Mouse (Mus musculus): Measurements from ENCODE around the gene Ctsl. TPM values are rescaled to one million over a fixed set of nuclear protein-coding genes. Genes with fewer than 3 reads are reported as not detected.

Gene Ctsl
- polyA plus RNA-seq, 1 experiment = 17.4 TPM

- Histone ChIP-seq H3K27me3 (ENCODE audit: control insufficient read depth, insufficient read depth, low read length) (no peaks in the 10 kb centered on the region), H3K4me3 (ENCODE audit: low read depth, low read length) (no peak overlapping the region), H3K36me3 (ENCODE audit: control insufficient read depth, insufficient read depth, low read length) (no peaks in the 10 kb centered on the region), H3K4me1 (ENCODE audit: control insufficient read depth, insufficient read depth, insufficient read length, low read length) (no peaks in the 10 kb centered on the region), H3K27ac (ENCODE audit: insufficient read depth, low read depth, low read length) (no peak overlapping the region)
- 91% methylated on average over 1 of the region's 1 CpGs for WGBS
- TF ChIP-seq CTCF (IDR thresholded peaks at IDR 0.05; ENCODE audit: extremely low read depth, insufficient read length, insufficient replicate concordance, low read depth, low read length) (no peak), POLR2A (IDR thresholded peaks at IDR 0.05; ENCODE audit: low read depth, low read length) (no peak)
Measured at GRCm38 (mm10) chr13:64398065-64398464, 27.4 kb upstream of the Ctsl start.

GRCm38 (mm10) chr13:64396979-64397378 lies 26.3 kb upstream of the Ctsl start:
- no peaks in the 10 kb centered on the region for H3K4me1 ChIP-seq (ENCODE audit: control insufficient read depth, insufficient read depth, insufficient read length, low read length)
- WGBS = 45% methylated on average over 8 of the region's 8 CpGs
- TF ChIP-seq CTCF (IDR thresholded peaks at IDR 0.05; ENCODE audit: extremely low read depth, insufficient read length, insufficient replicate concordance, low read depth, low read length) = no peak
- no peak for TF ChIP-seq POLR2A (IDR thresholded peaks at IDR 0.05; ENCODE audit: low read depth, low read length)
- H3K27ac ChIP-seq (ENCODE audit: insufficient read depth, low read depth, low read length) = no peak overlapping the region
- no peaks in the 10 kb centered on the region for H3K36me3 ChIP-seq (ENCODE audit: control insufficient read depth, insufficient read depth, low read length)
- no peaks in the 10 kb centered on the region for H3K27me3 ChIP-seq (ENCODE audit: control insufficient read depth, insufficient read depth, low read length)
- no peak overlapping the region for H3K4me3 ChIP-seq (ENCODE audit: low read depth, low read length)

- no peak for TF ChIP-seq CTCF (IDR thresholded peaks at IDR 0.05; ENCODE audit: extremely low read depth, insufficient read length, insufficient replicate concordance, low read depth, low read length)
- WGBS = 52% methylated on average over 4 of the region's 4 CpGs
- H3K4me1 ChIP-seq (ENCODE audit: control insufficient read depth, insufficient read depth, insufficient read length, low read length) = no peaks in the 10 kb centered on the region
- no peak overlapping the region for H3K27ac ChIP-seq (ENCODE audit: insufficient read depth, low read depth, low read length)
- no peak overlapping the region for H3K4me3 ChIP-seq (ENCODE audit: low read depth, low read length)
- no peaks in the 10 kb centered on the region for H3K36me3 ChIP-seq (ENCODE audit: control insufficient read depth, insufficient read depth, low read length)
- no peaks in the 10 kb centered on the region for H3K27me3 ChIP-seq (ENCODE audit: control insufficient read depth, insufficient read depth, low read length)
Measured at GRCm38 (mm10) chr13:64388415-64388814, 17.7 kb upstream of the Ctsl start.

GRCm38 (mm10) chr13:64386048-64386447 lies 15.4 kb upstream of the Ctsl start:
- no peaks in the 10 kb centered on the region for H3K4me1 ChIP-seq (ENCODE audit: control insufficient read depth, insufficient read depth, insufficient read length, low read length)
- 24% methylated on average over 2 of the region's 2 CpGs for WGBS
- H3K27me3 ChIP-seq (ENCODE audit: control insufficient read depth, insufficient read depth, low read length) = no peaks in the 10 kb centered on the region
- no peak overlapping the region for H3K4me3 ChIP-seq (ENCODE audit: low read depth, low read length)
- no peak overlapping the region for H3K27ac ChIP-seq (ENCODE audit: insufficient read depth, low read depth, low read length)
- H3K36me3 ChIP-seq (ENCODE audit: control insufficient read depth, insufficient read depth, low read length) = no peaks in the 10 kb centered on the region
- TF ChIP-seq CTCF (IDR thresholded peaks at IDR 0.05; ENCODE audit: extremely low read depth, insufficient read length, insufficient replicate concordance, low read depth, low read length) (no peak), POLR2A (IDR thresholded peaks at IDR 0.05; ENCODE audit: low read depth, low read length) (no peak)

GRCm38 (mm10) chr13:64384937-64385336 lies 14.2 kb upstream of the Ctsl start:
- Histone ChIP-seq H3K36me3 (ENCODE audit: control insufficient read depth, insufficient read depth, low read length) (no peaks in the 10 kb centered on the region), H3K27me3 (ENCODE audit: control insufficient read depth, insufficient read depth, low read length) (no peaks in the 10 kb centered on the region), H3K4me3 (ENCODE audit: low read depth, low read length) (no peak overlapping the region), H3K27ac (ENCODE audit: insufficient read depth, low read depth, low read length) (no peak overlapping the region), H3K4me1 (ENCODE audit: control insufficient read depth, insufficient read depth, insufficient read length, low read length) (no peaks in the 10 kb centered on the region)
- TF ChIP-seq POLR2A (IDR thresholded peaks at IDR 0.05; ENCODE audit: low read depth, low read length) (no peak), CTCF (IDR thresholded peaks at IDR 0.05; ENCODE audit: extremely low read depth, insufficient read length, insufficient replicate concordance, low read depth, low read length) (no peak)
- 87% methylated on average over 3 of the region's 3 CpGs for WGBS

- 93% methylated on average over 2 of the region's 2 CpGs for WGBS
- Histone ChIP-seq H3K4me3 (ENCODE audit: low read depth, low read length) (no peak overlapping the region), H3K36me3 (ENCODE audit: control insufficient read depth, insufficient read depth, low read length) (no peaks in the 10 kb centered on the region), H3K4me1 (ENCODE audit: control insufficient read depth, insufficient read depth, insufficient read length, low read length) (no peaks in the 10 kb centered on the region), H3K27me3 (ENCODE audit: control insufficient read depth, insufficient read depth, low read length) (no peaks in the 10 kb centered on the region), H3K27ac (ENCODE audit: insufficient read depth, low read depth, low read length) (no peak overlapping the region)
- TF ChIP-seq CTCF (IDR thresholded peaks at IDR 0.05; ENCODE audit: extremely low read depth, insufficient read length, insufficient replicate concordance, low read depth, low read length) (no peak), POLR2A (IDR thresholded peaks at IDR 0.05; ENCODE audit: low read depth, low read length) (no peak)
Measured at GRCm38 (mm10) chr13:64380251-64380650, 9.6 kb upstream of the Ctsl start.

GRCm38 (mm10) chr13:64378601-64379000 lies 7.9 kb upstream of the Ctsl start:
- no peak overlapping the region for H3K4me3 ChIP-seq (ENCODE audit: low read depth, low read length)
- H3K4me1 ChIP-seq (ENCODE audit: control insufficient read depth, insufficient read depth, insufficient read length, low read length) = no peaks in the 10 kb centered on the region
- H3K36me3 ChIP-seq (ENCODE audit: control insufficient read depth, insufficient read depth, low read length) = no peaks in the 10 kb centered on the region
- H3K27ac ChIP-seq (ENCODE audit: insufficient read depth, low read depth, low read length) = no peak overlapping the region
- no peaks in the 10 kb centered on the region for H3K27me3 ChIP-seq (ENCODE audit: control insufficient read depth, insufficient read depth, low read length)
- no peak for TF ChIP-seq CTCF (IDR thresholded peaks at IDR 0.05; ENCODE audit: extremely low read depth, insufficient read length, insufficient replicate concordance, low read depth, low read length)
- no peak for TF ChIP-seq POLR2A (IDR thresholded peaks at IDR 0.05; ENCODE audit: low read depth, low read length)
- 80% methylated on average over 4 of the region's 4 CpGs for WGBS

GRCm38 (mm10) chr13:64376472-64376871 lies 5.8 kb upstream of the Ctsl start:
- Histone ChIP-seq H3K27ac (ENCODE audit: insufficient read depth, low read depth, low read length) (no peak overlapping the region), H3K4me1 (ENCODE audit: control insufficient read depth, insufficient read depth, insufficient read length, low read length) (no peaks in the 10 kb centered on the region), H3K27me3 (ENCODE audit: control insufficient read depth, insufficient read depth, low read length) (no peaks in the 10 kb centered on the region), H3K36me3 (ENCODE audit: control insufficient read depth, insufficient read depth, low read length) (no peaks in the 10 kb centered on the region), H3K4me3 (ENCODE audit: low read depth, low read length) (no peak overlapping the region)
- WGBS = 87% methylated on average over 2 of the region's 2 CpGs
- no peak for TF ChIP-seq POLR2A (IDR thresholded peaks at IDR 0.05; ENCODE audit: low read depth, low read length)
- no peak for TF ChIP-seq CTCF (IDR thresholded peaks at IDR 0.05; ENCODE audit: extremely low read depth, insufficient read length, insufficient replicate concordance, low read depth, low read length)
